Mouse (Mus musculus) liver, embryonic 13.5 days (tissue): ENCODE measurements around the gene Ankrd13b. TPM values are rescaled to one million over a fixed set of nuclear protein-coding genes. Genes with fewer than 3 reads are reported as not detected.

Experiments
- ATAC-seq: fragments of 200-750 bp; cut with Nextera tagmentation; 2 replicates; pipeline ENCODE4 v1.8.0; 2017; ENCODE audit warnings: low read depth, mild to moderate bottlenecking, moderate number of reproducible peaks, moderate library complexity
- DNase-seq: peaks from one replicate; pipeline ENCODE4 v3.0.0; 2022
- H3K27ac ChIP-seq: fragments of 300-500 bp; sonication (generic); 2 replicates; pipeline ENCODE4 v1.5.1; 2015; ENCODE audit warnings: moderate library complexity, mild to moderate bottlenecking, inconsistent platforms
- H3K27me3 ChIP-seq: fragments of 300-500 bp; sonication (generic); 2 replicates; pipeline ENCODE4 v1.6.1; 2015; ENCODE audit warnings: mild to moderate bottlenecking, inconsistent platforms
- H3K36me3 ChIP-seq: fragments of 300-500 bp; sonication (generic); 2 replicates; pipeline ENCODE4 v1.6.1; 2015; ENCODE audit warnings: mild to moderate bottlenecking, inconsistent platforms
- H3K4me1 ChIP-seq: fragments of 300-500 bp; sonication (generic); replicated peaks from 2 replicates; pipeline ENCODE4 v1.6.1; 2015; ENCODE audit warnings: inconsistent platforms
- H3K4me2 ChIP-seq: fragments of 300-500 bp; sonication (generic); 2 replicates; pipeline ENCODE4 v1.6.1; 2015; ENCODE audit warnings: inconsistent platforms, mild to moderate bottlenecking, moderate library complexity
- H3K4me3 ChIP-seq: fragments of 300-500 bp; sonication (generic); replicated peaks from 2 replicates; pipeline ENCODE4 v1.5.1; 2015; ENCODE audit warnings: mild to moderate bottlenecking, inconsistent platforms
- H3K9ac ChIP-seq: fragments of 300-500 bp; sonication (generic); 2 replicates; pipeline ENCODE4 v1.6.1; 2015; ENCODE audit warnings: mild to moderate bottlenecking, inconsistent platforms
- H3K9me3 ChIP-seq: fragments of 300-500 bp; sonication (generic); replicated peaks from 2 replicates; pipeline ENCODE4 v1.6.1; 2016; ENCODE audit warnings: inconsistent platforms
- WGBS: fragments of 180-500 bp; shearing (Covaris S2); methylation state at CpG from one replicate; pipeline ENCODE4 v1.1.7; 2015; ENCODE audit not compliant: insufficient replicate concordance; 5-methylcytosine and 5-hydroxymethylcytosine counted together
- polyA plus RNA-seq: library from polyadenylated mRNA; unstranded; fragments of >200 nt; fragmentation: Nextera tagmentation; extraction: Ambion mirVana; gene quantifications from 2 replicates; pipeline ENCODE4 v1.2.1, GENCODE M21; 2015

Gene Ankrd13b
- polyA plus RNA-seq, 1 experiment from 2014 or later: 0.81 TPM

DNA sequence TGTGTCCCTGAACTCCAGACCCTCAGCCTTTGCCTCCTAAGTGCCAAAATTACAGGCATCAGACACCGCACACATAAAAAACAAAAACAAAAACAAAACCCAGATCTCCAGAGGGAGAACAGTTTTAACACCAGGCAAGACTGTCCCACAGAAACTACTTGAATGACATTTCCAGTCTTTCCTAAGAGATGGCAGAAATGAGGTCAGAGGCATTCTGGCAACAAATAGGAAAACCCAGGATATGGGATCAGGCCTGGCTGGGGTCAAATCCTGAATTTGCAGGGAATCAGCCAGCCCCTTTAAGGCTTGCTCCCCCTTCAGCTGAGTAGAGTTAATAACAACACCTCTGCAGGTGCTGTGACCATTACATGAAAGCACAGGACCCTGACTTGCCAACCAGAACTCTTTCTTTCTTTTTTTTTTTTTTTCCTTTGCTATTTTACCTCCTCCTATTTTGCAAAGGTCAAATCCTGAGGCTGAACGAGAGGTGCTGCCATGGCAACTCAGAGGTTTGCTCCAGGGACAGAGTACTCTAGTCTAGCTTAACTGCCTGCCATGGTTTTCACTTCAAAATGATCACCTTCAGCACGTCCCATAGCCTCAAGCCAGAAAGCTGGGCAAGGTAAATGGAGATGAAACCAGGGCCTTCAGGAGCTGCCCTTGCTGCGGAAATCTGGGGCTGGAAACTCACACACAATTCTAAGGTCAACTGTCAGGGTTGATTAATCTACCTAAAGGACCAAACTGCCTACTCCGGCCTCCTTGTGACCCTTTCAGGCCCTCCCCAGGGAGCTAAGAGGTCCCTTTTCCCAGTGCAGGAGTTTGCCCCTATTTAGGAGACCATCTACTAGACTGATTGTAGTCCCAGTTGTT lies 27.3 kb upstream of the Ankrd13b start:
- DNase-seq (no peak), ATAC-seq (no peak)
- 65% methylated on average over 5 of the region's 5 CpGs for WGBS
- Histone ChIP-seq H3K36me3 (no peaks in the 10 kb centered on the region), H3K4me3 (peak overlapping the region; percentile 77; the same call in 1 of the 2 replicates), H3K27ac (no peak overlapping the region), H3K4me1 (peaks cover 62% of the 10 kb centered on the region), H3K4me2 (peak overlapping the region; percentile 98), H3K27me3 (peaks cover 55% of the 10 kb centered on the region), H3K9ac (no peak overlapping the region), H3K9me3 (no peaks in the 10 kb centered on the region)

- DNase-seq (no peak), ATAC-seq (no peak)
- H3K27me3 ChIP-seq: peaks cover 55% of the 10 kb centered on the region
Observed at GRCm38 (mm10) chr11:77515637-77516552, 26.4 kb upstream of the Ankrd13b start, which contains the start of gene Trp53i13. Gene Trp53i13 (minus strand): TSS chr11:77515980.

GRCm38 (mm10) chr11:77514832-77515636 lies 25.6 kb upstream of the Ankrd13b start, which contains the start of gene Abhd15:
Gene Abhd15 (plus strand): TSS chr11:77515121.
- H3K36me3 ChIP-seq: no peaks in the 10 kb centered on the region
- H3K27ac ChIP-seq: peak within 1 kb of the TSS; percentile 79
- peak within 1 kb of the TSS; percentile 75 for H3K9ac ChIP-seq
- H3K4me1 ChIP-seq: peaks cover 60% of the 10 kb centered on the region
- peak; percentile 51 for DNase-seq
- H3K9me3 ChIP-seq: no peaks in the 10 kb centered on the region
- H3K27me3 ChIP-seq: peaks cover 55% of the 10 kb centered on the region
- ATAC-seq: peak; percentile 53
- WGBS: under 1% methylated on average over 72 of the region's 72 CpGs
- peak within 1 kb of the TSS; percentile 77 for H3K4me3 ChIP-seq
- H3K4me2 ChIP-seq: peak within 1 kb of the TSS; percentile 98

More at GRCm38 (mm10) chr11:77515637-77516552, 26.4 kb upstream of the Ankrd13b start, which contains the start of gene Trp53i13:
- no peaks in the 10 kb centered on the region for H3K9me3 ChIP-seq
- peak within 1 kb of the TSS; percentile 77 for H3K4me3 ChIP-seq
- no peaks in the 10 kb centered on the region for H3K36me3 ChIP-seq
- peak within 1 kb of the TSS; percentile 62 for H3K27ac ChIP-seq
- H3K4me1 ChIP-seq: peaks cover 64% of the 10 kb centered on the region
- 10% methylated on average over 39 of the region's 39 CpGs for WGBS
- peak within 1 kb of the TSS; percentile 75 for H3K9ac ChIP-seq
- peak within 1 kb of the TSS; percentile 98 for H3K4me2 ChIP-seq

GRCm38 (mm10) chr11:77514281-77514831 lies 24.9 kb upstream of the Ankrd13b start:
- no peaks in the 10 kb centered on the region for H3K36me3 ChIP-seq
- peaks cover 53% of the 10 kb centered on the region for H3K27me3 ChIP-seq
- DNase-seq (peak; percentile 55), ATAC-seq (peak; percentile 52)
- peak overlapping the region; percentile 77 for H3K4me3 ChIP-seq
- H3K9me3 ChIP-seq: no peaks in the 10 kb centered on the region
- H3K9ac ChIP-seq: peak overlapping the region; percentile 75
- H3K4me1 ChIP-seq: peaks cover 59% of the 10 kb centered on the region
- H3K4me2 ChIP-seq: peak overlapping the region; percentile 98
- peak overlapping the region; percentile 79 for H3K27ac ChIP-seq
- 5% methylated on average over 19 of the region's 19 CpGs for WGBS

- Histone ChIP-seq H3K27ac (peak overlapping the region; percentile 79), H3K4me3 (peak overlapping the region; percentile 77), H3K36me3 (no peaks in the 10 kb centered on the region), H3K9ac (peak overlapping the region; percentile 75), H3K27me3 (peaks cover 47% of the 10 kb centered on the region), H3K9me3 (no peaks in the 10 kb centered on the region), H3K4me2 (peak overlapping the region; percentile 98), H3K4me1 (peaks cover 60% of the 10 kb centered on the region)
- ATAC-seq (no peak), DNase-seq (no peak)
- WGBS: 11% methylated on average over 10 of the region's 10 CpGs
Observed at GRCm38 (mm10) chr11:77513811-77514170, 24.3 kb upstream of the Ankrd13b start.

DNA sequence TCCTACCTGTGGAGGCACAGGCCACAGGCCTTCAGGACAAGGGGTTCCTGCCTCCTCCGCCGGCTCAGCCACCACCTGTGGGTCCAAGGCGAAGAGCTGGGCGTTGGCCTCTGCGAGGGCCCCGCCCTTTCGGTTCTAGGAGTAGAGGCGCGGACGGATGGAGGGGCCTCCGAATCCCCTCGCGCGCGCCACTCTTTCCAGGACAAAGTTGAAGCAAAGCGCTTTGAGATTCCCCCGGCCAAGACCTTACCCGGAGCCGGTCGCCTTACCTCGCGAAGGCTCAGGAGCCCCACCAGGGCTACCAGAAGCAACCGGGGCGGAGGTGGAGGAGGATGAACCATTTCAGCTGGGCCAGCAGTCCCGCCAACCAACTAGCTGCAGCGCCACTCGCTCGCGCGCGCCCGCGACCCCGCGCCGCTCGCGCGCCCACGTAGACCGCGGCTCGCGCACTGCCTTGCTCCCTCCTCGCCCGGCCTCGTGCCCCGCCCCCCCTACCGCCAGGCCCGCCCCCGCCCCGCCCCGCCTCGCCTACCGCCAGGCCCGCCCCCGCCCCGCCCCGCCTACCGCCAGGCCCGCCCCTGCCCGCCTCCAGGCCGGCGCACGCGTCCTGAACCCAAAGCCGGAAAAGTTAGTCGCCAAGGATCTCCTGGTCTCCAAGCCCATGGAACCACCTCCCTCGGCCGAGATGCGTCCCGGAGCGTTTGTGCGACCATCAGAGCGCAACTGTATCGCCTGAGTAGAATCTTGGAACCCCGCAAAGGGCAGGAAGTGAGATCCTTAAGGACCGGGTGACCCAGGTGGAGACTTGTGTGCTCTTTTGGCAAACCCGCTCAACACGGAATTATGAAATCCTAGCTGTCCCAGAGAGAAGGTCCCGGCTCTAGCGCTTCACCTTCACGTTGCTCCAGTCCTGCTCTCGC lies 23.7 kb upstream of the Ankrd13b start:
- Histone ChIP-seq H3K4me3 (peak overlapping the region; percentile 77), H3K4me1 (peaks cover 60% of the 10 kb centered on the region), H3K9ac (peak overlapping the region; percentile 75), H3K36me3 (no peaks in the 10 kb centered on the region), H3K9me3 (no peaks in the 10 kb centered on the region), H3K27me3 (peaks cover 41% of the 10 kb centered on the region), H3K4me2 (peak overlapping the region; percentile 98), H3K27ac (peak overlapping the region; percentile 79)
- ATAC-seq: peak; percentile 77
- DNase-seq: peak; percentile 72
- WGBS: under 1% methylated on average over 78 of the region's 84 CpGs

GRCm38 (mm10) chr11:77511336-77511735 lies 21.9 kb upstream of the Ankrd13b start:
- Histone ChIP-seq H3K27ac (no peak overlapping the region), H3K4me1 (peaks cover 56% of the 10 kb centered on the region)

DNA sequence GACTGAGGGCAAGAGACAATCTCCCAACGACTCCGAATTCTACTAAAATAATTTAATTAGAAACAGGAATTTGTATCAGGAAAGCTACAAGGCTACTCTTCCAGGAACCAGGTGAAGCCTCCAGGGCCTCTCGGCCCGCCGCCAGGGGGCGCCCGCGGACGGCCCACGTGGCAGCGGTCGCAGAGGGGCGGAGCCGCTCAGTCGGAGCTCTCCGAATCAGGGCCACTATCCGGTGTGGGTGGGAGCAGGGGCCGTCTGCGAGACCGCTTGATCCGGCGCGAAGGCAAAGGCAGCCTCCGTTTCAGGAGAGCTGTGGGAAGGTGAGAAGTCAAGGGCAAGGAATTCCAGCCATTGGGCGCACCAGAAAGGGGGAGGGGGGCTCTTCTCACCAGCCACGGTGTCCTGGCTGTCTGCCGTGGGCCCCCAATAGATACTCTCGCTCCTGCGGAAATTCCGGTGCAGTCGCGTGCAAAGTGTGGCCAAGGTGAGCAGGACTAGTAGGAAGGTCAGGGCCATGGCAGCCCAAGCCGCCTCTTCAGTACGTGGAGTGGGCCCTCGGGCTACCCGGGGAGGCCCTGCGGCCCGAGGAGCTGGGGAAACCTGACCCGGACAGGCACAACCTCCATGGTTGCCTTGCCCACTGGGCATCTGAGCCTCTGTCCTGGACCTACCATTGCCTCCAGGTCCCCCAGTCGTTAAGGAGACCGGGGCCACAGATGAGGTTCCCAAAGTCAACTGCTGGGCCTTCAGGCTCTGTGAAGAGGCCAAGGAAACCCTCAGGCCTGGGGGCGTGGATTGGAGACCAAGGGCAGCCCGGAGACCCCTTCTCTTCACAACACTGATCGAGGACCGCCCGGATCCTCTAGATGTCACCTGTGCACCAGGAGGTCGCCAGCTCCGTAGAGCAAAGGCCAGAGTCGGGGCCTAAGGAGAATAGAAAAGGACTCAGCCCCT lies 18.9 kb upstream of the Ankrd13b start:
- Histone ChIP-seq H3K27ac (no peak overlapping the region), H3K4me3 (peak overlapping the region; percentile 45), H3K9ac (peak overlapping the region; percentile 58), H3K36me3 (peaks cover 39% of the 10 kb centered on the region), H3K4me1 (peaks cover 26% of the 10 kb centered on the region), H3K9me3 (no peaks in the 10 kb centered on the region), H3K4me2 (peak overlapping the region; percentile 73), H3K27me3 (no peaks in the 10 kb centered on the region)
- peak; percentile 60 for ATAC-seq
- WGBS: 23% methylated on average over 49 of the region's 49 CpGs
- DNase-seq: peak; percentile 74

More at GRCm38 (mm10) chr11:77511336-77511735, 21.9 kb upstream of the Ankrd13b start:
- Histone ChIP-seq H3K9me3 (no peaks in the 10 kb centered on the region), H3K27me3 (peaks cover 23% of the 10 kb centered on the region), H3K9ac (no peak overlapping the region), H3K4me2 (no peak overlapping the region), H3K36me3 (peaks cover 9% of the 10 kb centered on the region), H3K4me3 (no peak overlapping the region)
- DNase-seq: no peak
- 72% methylated on average over 5 of the region's 5 CpGs for WGBS
- no peak for ATAC-seq

GRCm38 (mm10) chr11:77507426-77507825 lies 17.9 kb upstream of the Ankrd13b start:
- no peak overlapping the region for H3K4me2 ChIP-seq
- 59% methylated on average over 4 of the region's 4 CpGs for WGBS
- no peak overlapping the region for H3K9ac ChIP-seq
- H3K9me3 ChIP-seq: no peaks in the 10 kb centered on the region
- ATAC-seq: no peak
- DNase-seq: no peak
- H3K4me3 ChIP-seq: no peak overlapping the region
- H3K4me1 ChIP-seq: peaks cover 24% of the 10 kb centered on the region
- no peak overlapping the region for H3K27ac ChIP-seq
- H3K27me3 ChIP-seq: no peaks in the 10 kb centered on the region
- peaks cover 48% of the 10 kb centered on the region for H3K36me3 ChIP-seq
